Mouse (Mus musculus) kidney, postnatal 36 days (tissue): ENCODE data around the gene Fam178b.
A peak's percentile ranks its signal among the peaks of the same experiment; 100 is the strongest.
"Not testable (repeated sequence)": the region's sequence is repeated elsewhere in the genome, so short reads cannot be mapped to it uniquely, and the experiment has no call there.

Experiments
- DNase-seq, 2 experiments: peaks; one replicate each; pipeline ENCODE4 v3.0.0; 2021 to 2022; ENCODE audit warnings: mixed read lengths in 2 of 2

Gene Fam178b

DNA sequence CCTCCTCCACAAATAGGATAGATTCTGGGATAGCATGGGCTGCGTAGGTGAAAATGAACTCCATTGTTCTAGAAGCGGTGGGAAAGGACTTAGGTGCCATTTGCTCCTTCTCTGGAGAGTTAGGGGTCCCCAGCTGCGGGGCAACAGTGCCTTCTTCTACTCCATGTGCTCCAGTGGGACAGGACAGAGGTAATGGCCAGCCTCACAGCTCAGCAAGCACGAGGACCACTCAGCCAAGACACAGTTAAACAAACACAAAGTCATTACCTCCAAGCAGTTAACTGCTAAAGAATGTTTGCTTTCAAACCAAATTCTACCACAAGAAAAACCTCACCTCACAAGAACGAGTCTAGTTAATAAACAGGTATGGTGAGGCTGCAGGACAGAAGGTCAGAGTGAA lies 57.5 kb downstream of the Fam178b start:
- no peak for DNase-seq

DNA sequence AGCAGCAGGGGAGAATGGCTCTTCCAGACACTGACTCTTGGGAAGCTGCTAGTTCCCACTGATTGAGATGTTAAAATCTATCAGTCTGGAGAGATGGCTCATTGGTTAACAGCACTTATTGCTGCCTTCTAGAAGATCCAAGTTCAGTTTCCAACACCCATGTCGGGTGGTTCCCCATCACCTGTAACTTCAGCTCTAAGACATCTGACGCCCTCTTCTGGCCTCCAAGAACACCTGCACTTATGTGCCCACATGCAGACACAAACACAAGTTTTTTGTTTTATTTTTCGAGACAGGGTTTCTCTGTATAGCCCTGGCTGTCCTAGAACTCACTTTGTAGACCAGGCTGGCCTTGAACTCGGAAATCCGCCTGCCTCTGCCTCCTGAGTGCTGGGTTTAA lies 67.0 kb downstream of the Fam178b start:
- DNase-seq = not testable (repeated sequence)

DNA sequence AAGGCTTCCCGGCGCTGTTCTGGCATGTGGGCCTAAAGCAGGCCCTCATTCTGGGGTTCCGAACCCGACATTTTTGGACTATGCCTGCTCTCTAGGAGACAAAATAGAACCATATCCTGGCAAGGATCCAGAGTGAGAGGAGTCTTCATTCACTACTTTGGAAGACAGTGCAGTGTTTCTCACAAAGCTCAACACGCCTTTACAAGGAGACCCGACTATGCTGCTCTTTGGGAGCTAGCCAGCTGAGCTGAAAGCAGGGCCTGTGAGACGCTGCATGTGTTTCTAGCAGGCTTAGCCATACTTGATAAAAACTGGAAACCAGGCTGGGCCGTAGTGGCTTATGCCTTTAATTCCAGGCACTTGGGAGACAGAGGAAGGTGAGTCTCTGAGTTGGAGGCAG lies 67.8 kb downstream of the Fam178b start:
- no peak for DNase-seq

DNA sequence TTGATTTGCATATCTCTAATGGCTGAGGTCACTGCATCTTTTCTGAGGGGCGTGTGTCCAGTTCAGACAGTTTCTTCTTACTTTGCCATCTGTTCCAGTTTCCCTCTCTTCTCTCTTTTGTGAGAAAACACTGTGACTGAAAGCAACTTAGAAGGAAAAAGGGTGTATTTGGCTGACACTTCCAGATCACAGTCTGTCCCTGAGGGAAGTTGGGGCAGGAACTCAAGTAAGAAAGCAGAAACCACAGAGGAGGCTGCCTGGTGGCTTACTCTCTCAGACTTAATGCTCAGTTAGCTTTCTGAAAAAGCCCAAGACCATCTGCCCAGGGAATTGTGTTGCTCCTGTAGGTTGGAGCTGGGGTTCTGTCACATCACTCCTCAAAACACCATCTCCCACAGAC lies 68.4 kb downstream of the Fam178b start:
- no peak for DNase-seq

DNA sequence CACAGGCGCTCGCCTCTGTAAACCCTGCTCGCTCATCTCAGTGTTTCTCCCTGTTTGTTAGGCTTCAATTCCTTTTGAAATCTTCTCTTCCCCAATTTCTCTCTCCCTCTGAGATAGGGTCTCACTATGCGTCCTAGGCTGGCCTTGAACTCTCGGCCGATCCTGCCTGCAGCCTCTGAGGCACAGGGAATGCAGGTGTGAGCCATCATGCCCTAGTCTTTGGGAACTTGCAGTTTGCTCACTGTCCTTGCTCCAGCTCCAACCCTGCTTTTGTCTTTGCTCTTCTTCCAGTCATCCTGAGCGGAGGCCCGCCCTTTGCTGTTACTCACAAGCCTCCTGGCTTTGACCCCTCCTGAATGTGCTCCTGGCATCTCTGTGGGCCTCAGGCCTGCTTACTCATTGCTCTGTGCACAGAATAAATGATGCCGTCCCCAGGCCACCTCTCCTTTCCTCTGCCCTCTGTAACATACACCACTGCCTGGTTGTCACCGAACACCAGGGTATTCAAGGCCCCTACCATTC lies 69.5 kb downstream of the Fam178b start:
- no peak for DNase-seq

DNA sequence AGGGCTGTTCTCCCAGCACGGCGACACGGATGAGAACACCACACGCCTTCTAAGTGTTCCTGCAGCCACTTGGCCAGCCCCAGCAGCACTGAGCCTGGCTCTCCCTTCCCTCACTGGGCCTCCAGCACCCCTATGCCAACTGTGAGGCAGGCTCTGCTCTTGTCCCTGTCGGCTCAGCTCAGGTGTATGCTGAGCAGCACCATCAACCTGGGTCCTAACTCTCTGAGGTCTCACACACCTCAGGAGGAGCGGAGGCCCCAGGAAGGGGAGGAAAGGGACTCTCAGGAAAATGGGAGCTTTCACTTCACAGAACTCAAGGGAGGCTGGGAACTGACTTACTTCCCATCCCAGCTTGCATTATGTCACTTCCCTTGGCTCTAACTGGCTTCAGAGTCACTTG lies 70.6 kb downstream of the Fam178b start:
- no peak for DNase-seq

DNA sequence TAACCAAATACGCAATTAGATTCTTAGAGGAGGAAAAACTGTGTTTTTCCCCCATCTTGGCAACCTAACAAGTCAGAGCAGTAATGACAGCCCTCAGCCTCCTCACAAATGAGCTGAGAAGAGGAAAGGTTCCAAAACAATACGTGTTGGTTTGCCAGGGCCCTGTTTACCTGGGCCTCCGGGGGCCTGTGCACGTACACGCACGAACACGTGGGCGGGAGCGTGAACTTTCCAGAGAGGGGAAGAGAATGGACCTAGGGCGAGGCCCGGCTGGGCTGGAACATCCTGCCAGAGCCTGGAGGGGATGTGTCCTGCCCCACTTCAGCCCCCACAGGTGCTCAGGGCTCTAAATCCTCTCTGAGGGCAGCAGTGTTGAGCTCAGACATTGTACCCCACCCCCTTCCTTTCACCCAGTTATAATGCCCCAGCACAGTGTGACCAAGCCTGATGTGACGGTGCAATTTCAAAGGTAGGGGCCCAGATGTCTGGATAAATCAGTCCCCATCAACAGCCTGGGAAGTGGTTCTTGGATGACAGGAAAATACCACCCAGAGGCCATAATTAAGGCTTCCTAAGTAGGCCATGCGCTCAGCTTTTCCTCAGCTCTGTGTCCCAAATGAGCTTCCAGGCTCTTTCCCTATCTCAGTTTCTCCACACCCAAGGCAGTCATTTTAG lies 71.4 kb downstream of the Fam178b start:
- no peak for DNase-seq

DNA sequence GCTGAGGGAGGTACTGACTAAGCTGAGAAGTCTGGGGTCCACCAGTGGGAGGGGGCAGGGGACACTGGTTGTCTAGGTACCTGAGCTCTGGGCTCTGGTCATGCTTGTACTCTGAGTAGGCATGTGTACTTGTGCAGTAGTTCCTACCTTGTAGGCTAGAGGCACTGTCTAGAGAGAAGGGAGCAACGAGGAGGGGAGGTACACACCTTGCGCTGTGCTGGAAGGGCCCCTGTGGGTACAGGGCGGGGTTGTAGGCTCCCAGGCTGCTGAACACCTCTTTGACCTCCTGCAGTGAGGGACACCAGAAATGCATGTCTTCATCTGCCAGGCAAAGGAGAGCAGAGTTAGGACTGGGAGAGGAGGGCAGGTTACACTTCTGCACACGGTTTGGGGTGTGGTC lies 74.8 kb downstream of the Fam178b start:
- no peak for DNase-seq

DNA sequence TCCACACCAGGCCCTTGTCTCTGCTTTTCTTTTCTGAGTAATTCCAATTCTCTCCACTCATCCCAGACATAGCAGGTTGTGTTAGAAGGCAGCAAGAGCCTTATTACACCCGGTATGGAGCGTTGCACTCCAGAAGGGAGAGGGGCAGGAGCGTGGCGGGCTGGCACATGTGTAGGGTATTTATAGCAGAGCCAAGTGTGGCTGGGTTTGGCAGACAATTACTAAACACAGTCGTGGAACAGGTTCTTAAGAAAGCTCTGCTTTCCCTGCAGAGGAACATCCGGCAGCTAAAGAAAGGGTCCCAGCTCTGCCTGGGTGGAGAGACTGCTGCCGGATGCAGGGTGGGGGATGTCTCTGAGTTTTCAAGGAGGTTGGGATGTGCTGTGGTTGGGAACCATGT lies 76.0 kb downstream of the Fam178b start:
- DNase-seq = no peak

DNA sequence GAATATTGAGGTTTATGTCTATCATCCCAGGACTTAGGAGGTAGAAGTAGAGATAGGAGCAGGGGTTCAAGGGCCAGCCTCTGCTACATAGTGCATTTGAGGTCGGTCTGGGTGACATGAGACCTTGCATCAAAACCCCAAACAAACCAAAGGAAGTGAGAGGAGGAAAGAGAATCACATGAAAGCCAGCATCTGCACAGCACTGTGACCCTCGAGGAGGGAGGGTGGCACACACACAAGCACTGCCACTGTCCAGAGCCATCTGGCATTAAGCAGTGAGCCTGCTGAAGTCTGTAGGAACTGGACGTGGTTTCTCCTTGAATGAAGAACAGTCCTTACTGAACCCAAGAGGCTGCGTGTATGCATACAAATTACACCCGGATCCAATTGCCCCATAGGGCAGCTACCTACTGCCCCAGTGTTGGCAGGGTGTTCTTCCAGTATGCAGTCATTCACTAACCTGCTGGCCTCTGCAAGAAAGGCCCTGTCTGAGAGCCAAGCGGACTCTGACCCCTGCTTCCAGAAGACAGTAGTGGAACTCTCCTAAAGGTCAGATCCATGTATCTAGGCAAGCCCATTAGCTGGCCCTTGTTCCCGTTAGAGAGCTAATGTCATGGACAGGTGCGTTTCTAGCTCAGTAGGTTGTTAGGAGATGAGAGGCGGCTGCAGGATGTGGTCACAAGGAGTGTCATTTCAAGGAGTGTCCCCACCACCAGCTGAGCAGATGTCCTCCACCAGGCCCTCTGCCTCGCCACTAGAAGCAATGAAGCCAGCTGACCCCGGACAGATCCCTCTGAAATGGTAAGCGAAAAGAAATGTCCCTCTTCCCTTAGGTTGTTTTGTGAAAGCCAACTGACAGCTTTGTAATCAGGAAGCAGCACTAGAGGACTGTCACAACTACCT lies 78.5 kb downstream of the Fam178b start:
- peak; percentile 89 to 90 for DNase-seq

DNA sequence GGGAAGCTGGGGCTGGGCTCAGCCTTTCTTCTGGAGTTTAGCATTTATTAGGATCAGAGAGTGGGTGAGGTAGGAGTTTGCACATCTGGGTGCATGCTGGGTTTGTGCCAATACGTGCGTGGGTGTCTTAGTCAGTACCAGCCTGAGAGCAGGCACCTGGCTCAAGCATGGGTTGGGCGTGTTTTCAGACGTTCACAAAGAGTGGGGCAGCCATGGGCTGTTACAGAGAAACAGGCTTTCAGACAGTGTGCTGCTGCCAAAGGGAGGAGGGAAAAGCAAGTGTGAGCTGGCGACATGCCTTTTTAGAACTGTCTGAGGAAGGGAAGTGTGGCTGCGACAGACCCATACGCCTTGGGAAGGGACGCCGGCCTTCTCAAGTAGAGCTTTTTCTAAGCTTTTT lies 79.6 kb downstream of the Fam178b start:
- DNase-seq = peak; percentile 46 to 50

DNA sequence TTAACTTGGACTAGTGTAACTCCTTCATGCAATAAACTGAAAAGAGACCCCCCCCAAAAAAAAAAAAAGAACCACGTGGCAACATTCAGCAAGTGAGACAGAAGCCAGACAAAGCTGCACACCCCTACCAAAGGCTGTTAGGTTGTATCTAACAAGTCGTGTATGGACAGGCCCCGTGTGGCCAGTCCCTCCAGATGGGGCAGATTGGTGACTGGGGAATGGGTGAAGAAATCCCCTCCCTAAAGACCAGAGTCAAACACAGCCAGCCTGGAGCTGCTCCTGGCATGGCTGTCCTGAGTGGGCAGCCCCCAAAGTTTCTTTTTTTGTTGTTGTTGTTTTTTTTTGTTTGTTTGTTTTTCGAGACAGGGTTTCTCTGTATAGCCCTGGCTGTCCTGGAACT lies 80.7 kb downstream of the Fam178b start:
- DNase-seq = no peak

DNA sequence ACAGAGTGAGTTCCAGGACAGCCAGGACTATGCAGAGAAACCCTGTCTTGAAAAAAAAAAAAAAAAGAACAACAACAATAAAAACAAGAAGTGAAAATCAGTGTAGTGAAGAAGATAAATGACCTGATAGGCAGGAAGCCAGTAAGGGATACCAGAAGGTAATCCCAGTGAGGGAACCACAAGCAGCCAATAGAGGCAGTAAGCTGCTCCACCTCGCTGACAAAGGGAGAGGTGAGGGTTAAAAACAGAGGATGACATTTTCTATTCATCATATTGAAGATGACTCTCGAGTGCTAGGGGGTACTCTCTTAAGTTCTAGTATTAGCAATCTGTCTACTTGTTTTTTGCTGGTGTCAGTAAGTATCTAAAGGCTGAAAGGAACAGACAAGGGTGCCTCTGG lies 84.6 kb downstream of the Fam178b start:
- no peak for DNase-seq

DNA sequence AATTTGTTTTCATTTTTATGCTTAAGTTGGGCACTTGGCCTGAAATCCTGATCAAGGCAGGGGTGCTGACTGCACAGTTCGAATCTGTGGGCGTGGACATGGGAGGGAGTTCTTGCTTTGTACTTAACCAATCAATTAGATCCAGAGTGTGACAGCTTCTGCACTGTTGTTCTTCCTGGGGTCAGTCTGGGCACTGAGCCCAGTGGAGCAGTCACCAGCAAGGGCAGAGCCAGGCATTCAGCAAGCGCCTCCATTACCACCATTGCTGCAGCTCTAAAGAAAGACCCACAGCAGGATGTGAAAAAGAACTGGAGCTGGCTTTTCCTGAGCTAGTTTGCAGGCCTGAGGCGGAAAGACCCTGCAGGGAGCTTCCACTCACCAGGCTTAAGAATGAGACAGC lies 86.9 kb downstream of the Fam178b start:
- peak; percentile 75 to 78 for DNase-seq

DNA sequence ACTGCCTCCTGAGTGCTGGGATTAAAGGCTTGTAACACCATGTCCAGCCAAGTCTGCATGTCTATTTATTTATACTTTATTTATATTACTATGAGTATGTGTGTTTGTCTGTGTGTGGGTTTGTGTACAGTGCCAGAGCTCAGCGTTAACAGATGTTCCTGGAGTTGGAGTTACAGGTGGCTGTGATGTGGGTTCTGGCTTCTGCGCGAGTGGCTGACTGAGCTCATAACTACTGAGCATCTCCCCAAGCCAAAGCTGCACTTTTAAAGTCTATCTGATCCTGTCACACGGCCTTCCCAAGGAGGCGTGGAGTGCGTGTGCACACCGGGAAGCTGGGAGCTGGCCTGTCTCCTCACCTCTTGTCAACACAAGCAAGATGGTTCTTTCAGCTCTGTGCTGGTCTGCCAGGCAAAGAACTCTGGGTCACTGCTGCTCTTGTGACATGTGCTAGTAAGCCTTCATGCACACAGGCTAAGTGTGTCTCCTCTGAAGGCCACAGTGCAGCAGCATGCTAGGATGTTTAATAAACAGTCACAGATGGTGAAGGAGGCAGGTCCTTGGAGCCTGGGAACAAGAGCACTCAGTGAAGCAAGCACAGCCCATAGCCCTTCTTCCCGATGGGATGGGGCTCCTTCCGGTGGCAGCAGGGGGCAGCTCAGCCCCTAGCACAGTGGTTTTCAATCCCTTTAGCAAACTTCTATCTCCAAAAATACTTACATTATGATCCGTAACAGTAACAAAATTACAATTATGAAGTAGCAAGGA lies 87.6 kb downstream of the Fam178b start:
- DNase-seq = no peak

DNA sequence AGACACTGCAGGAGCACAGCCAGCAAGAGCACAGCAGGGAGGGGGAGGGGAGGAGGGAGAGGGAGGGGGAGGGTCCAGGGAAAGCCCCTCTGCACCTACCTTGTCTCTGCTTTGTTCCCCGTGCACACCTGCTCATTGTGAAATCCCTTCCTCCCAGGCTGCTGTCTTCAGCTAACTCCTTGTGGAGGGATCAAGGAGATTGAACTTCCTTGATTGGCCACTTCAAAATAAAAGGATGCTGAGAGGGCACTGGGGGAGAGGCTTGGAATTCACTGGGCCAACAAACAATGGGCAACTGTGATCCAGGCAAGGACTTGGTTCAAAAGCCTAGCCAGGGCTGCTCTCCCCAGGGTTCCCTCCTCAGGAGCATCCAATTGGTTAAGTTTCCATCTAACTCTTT lies 89.9 kb downstream of the Fam178b start:
- no peak for DNase-seq

DNA sequence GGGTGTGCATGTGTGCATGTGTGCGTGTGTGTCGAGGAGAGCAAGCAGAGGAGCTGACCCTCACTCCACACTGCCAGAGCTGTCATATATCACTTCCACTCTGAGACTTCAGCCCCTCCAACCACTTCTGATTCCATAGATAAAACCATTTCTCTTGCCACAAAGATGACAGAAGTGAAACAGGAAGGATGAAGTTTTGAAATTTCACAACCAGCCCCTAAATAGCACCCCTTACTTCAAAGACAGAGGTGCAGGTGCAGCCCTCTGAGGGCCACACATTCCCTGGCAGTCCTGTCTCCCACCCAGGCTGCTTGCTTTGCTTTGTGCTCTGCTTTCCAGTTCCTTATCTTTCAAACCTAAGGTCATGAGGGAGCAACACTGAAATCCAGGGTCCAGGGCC lies 91.6 kb downstream of the Fam178b start:
- no peak for DNase-seq

DNA sequence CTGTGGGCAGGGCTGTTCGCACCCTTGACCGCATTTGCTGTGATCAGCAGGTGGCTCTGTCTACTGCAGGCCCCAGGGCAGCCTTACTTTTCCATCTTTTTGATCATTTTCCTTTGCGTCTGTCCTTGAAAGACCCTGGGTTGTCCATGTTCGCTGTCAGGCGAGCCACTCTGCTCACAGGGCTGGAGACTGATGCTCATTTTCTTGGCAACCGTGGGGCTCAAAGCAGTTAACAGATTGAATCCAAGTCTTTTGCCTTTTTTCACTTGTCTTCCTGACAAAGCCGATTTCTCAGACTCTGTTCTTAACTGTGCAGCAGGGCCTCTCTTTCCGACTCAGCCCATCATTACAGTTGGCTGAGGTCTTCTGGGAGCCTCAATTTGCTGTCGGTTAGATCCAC lies 92.3 kb downstream of the Fam178b start:
- DNase-seq = no peak

DNA sequence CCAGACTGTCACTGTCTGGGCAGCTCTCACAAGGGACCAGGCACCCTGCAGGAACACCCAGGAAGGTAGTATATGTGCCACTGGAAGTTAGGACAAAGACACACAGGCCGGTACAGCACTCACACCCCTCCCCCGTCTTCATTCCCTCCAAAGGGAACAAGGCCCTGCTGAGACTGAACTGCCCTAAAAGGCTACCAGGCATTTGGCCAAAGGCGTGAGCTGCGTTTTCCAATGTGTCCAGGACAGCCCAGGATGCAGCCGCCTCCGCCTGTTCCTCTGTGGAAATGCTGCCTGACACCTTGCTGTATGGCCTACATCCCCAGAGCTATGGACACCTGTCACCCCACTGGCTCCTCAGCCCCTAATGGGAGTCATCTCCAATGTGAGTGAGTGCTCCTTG lies 93.5 kb downstream of the Fam178b start:
- peak; percentile 76 to 86 for DNase-seq

DNA sequence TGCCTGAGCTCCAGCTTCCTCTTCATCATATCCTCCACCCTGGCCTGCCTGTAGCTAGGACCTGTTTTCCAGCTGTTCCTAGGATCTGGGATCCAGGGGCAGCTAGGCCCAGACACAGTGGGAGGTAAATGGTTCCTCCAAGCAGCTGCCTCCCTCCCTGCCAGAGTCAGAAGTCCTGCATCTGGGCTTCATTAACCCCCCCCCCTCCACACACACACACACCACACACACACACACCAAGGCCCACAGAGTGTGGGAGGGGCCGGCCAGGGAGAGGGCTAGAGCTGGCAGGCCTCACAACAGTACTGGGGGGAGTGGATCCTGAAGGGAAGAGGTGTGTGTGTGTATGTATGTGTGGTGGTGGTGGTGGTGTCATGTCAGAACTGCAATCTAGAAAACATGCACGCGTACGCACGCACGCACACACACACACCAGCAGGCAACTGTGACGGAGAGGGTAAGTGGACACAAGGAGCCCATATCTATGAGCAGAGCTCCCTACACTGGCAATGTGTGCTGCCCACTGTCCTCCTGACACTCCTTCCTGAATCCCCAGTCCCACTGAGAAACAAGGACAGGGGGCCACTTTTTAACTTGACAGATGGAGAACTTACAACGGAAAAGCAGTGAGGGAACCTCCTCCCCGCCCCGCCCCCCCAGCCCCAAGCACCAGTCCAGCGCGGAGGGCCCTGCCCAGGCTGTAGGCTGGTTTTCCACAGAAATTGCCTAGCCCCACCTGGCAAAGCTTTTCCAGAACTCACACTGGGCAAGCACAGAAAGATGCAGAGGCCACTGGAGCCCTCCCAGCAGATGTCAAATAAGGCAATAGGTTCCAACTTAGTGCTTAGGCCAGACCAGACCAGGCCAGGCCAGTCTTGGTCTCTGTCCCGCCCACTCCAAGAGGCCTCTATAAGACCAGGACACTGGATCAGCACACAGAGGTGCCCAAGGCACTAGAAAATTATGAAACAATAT lies 94.2 kb downstream of the Fam178b start:
- DNase-seq = peak in 1 of 2 experiments; percentile 42

DNA sequence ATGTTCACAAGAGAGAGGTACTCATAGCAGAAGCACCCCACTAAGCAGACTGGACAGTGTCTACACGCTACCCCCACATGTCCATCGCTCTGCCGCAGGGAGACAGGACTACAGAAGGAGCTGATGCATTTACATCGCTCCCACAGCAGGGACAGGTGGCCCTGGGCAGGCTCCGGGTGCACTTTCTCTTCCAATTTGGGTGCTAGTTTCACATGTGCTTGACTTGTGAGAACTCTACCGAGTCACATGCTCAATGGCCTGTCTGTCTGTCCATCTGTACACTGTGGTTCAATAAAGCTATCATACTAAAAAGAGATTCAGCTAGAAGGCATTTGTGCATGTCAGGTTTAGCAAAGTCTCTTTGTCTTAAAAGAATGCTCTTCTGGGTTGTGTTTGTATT lies 95.1 kb downstream of the Fam178b start:
- DNase-seq = no peak

DNA sequence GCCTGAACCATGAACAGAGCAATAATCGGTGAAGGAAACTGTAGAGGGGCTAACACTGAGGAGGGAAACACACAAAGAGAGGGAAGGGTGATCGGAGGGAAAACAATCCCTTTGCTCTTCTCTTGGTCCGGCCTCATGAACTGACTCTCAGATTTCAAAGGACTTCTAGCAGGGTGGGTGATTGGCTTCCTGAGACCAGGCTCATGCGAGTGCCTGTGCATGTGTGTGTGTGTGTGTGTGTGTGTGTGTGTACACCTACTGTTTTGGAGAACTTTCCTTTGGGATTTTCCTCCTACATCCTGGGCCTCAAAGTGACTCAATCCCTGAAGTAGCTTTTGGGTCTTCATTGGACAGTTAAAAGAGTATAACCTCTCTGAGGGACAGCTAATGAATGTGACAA lies 96.7 kb downstream of the Fam178b start:
- DNase-seq = no peak
